Mouse (Mus musculus): ENCODE measurements around the gene Utrn. TPM values are rescaled to one million over a fixed set of nuclear protein-coding genes. Genes with fewer than 3 reads are reported as not detected.
A peak's percentile ranks its signal among the peaks of the same experiment; 100 is the strongest.

The Utrn gene
- total and polyA plus RNA-seq, 2 experiments from 2014 or later: 48.4 to 61.6 TPM

- H3K9ac ChIP-seq (replicated peaks; ENCODE audit: low read depth, low read length): no peak overlapping the region
- H3K27ac ChIP-seq (ENCODE audit: low read depth): no peak overlapping the region
- H3K4me3 ChIP-seq (ENCODE audit: low read depth, low read length): no peak overlapping the region
- no peaks in the 10 kb centered on the region for H3K27me3 ChIP-seq (ENCODE audit: control insufficient read depth, insufficient read depth, low read length)
- WGBS: 68% methylated on average over 2 of the region's 2 CpGs
- no peak for TF ChIP-seq EP300 (IDR thresholded peaks at IDR 0.05; ENCODE audit: low read depth)
- TF ChIP-seq CTCF (IDR thresholded peaks at IDR 0.05; ENCODE audit: low read depth): no peak
- DNase-seq (ENCODE audit: low spot score) (no peak), ATAC-seq (ENCODE audit: insufficient read depth, low read depth) (no peak)
- peaks cover 24% of the 10 kb centered on the region for H3K4me1 ChIP-seq (ENCODE audit: control insufficient read depth, insufficient read depth)
- no peaks in the 10 kb centered on the region for H3K36me3 ChIP-seq (replicated peaks; ENCODE audit: control insufficient read depth, insufficient read depth, low read length)
- no peak overlapping the region for H3K4me2 ChIP-seq (ENCODE audit: low read depth, low read length)
- no peaks in the 10 kb centered on the region for H3K9me3 ChIP-seq (replicated peaks; ENCODE audit: control insufficient read depth, low read length)
Observed at GRCm38 (mm10) chr10:12799416-12799815, 69.7 kb downstream of the Utrn start.

- Histone ChIP-seq H3K36me3 (replicated peaks; ENCODE audit: control insufficient read depth, insufficient read depth, low read length) (no peaks in the 10 kb centered on the region), H3K27ac (ENCODE audit: low read depth) (no peak overlapping the region), H3K9ac (replicated peaks; ENCODE audit: low read depth, low read length) (no peak overlapping the region), H3K4me2 (ENCODE audit: low read depth, low read length) (no peak overlapping the region), H3K9me3 (replicated peaks; ENCODE audit: control insufficient read depth, low read length) (no peaks in the 10 kb centered on the region), H3K4me3 (ENCODE audit: low read depth, low read length) (no peak overlapping the region), H3K4me1 (ENCODE audit: control insufficient read depth, insufficient read depth) (peaks cover 24% of the 10 kb centered on the region), H3K27me3 (ENCODE audit: control insufficient read depth, insufficient read depth, low read length) (no peaks in the 10 kb centered on the region)
- TF ChIP-seq CTCF (IDR thresholded peaks at IDR 0.05; ENCODE audit: low read depth) (no peak), EP300 (IDR thresholded peaks at IDR 0.05; ENCODE audit: low read depth) (no peak)
- WGBS: 78% methylated on average over 4 of the region's 4 CpGs
- ATAC-seq (ENCODE audit: insufficient read depth, low read depth): no peak
- no peak for DNase-seq (ENCODE audit: low spot score)
Observed at GRCm38 (mm10) chr10:12798248-12798647, 70.9 kb downstream of the Utrn start.

- no peaks in the 10 kb centered on the region for H3K9me3 ChIP-seq (replicated peaks; ENCODE audit: control insufficient read depth, low read length)
- H3K27ac ChIP-seq (ENCODE audit: low read depth): no peak overlapping the region
- peaks cover 24% of the 10 kb centered on the region for H3K4me1 ChIP-seq (ENCODE audit: control insufficient read depth, insufficient read depth)
- ATAC-seq (ENCODE audit: insufficient read depth, low read depth) (no peak), DNase-seq (ENCODE audit: low spot score) (no peak)
- no peak overlapping the region for H3K4me3 ChIP-seq (ENCODE audit: low read depth, low read length)
- 79% methylated on average over 1 of the region's 1 CpGs for WGBS
- H3K27me3 ChIP-seq (ENCODE audit: control insufficient read depth, insufficient read depth, low read length): no peaks in the 10 kb centered on the region
- H3K9ac ChIP-seq (replicated peaks; ENCODE audit: low read depth, low read length): no peak overlapping the region
- H3K36me3 ChIP-seq (replicated peaks; ENCODE audit: control insufficient read depth, insufficient read depth, low read length): no peaks in the 10 kb centered on the region
- no peak overlapping the region for H3K4me2 ChIP-seq (ENCODE audit: low read depth, low read length)
- TF ChIP-seq CTCF (IDR thresholded peaks at IDR 0.05; ENCODE audit: low read depth): no peak
- TF ChIP-seq EP300 (IDR thresholded peaks at IDR 0.05; ENCODE audit: low read depth): no peak
Observed at GRCm38 (mm10) chr10:12796510-12796840, 72.7 kb downstream of the Utrn start.

- TF ChIP-seq EP300 (IDR thresholded peaks at IDR 0.05; ENCODE audit: low read depth) (no peak), CTCF (IDR thresholded peaks at IDR 0.05; ENCODE audit: low read depth) (no peak)
- Histone ChIP-seq H3K36me3 (replicated peaks; ENCODE audit: control insufficient read depth, insufficient read depth, low read length) (no peaks in the 10 kb centered on the region), H3K9me3 (replicated peaks; ENCODE audit: control insufficient read depth, low read length) (no peaks in the 10 kb centered on the region), H3K4me1 (ENCODE audit: control insufficient read depth, insufficient read depth) (peaks cover 24% of the 10 kb centered on the region), H3K27ac (ENCODE audit: low read depth) (no peak overlapping the region), H3K4me3 (ENCODE audit: low read depth, low read length) (no peak overlapping the region), H3K9ac (replicated peaks; ENCODE audit: low read depth, low read length) (no peak overlapping the region), H3K27me3 (ENCODE audit: control insufficient read depth, insufficient read depth, low read length) (no peaks in the 10 kb centered on the region), H3K4me2 (ENCODE audit: low read depth, low read length) (no peak overlapping the region)
- DNase-seq (ENCODE audit: low spot score) (no peak), ATAC-seq (ENCODE audit: insufficient read depth, low read depth) (no peak)
- 46% methylated on average over 8 of the region's 8 CpGs for WGBS
Observed at GRCm38 (mm10) chr10:12795796-12796509, 73.2 kb downstream of the Utrn start.

GRCm38 (mm10) chr10:12792049-12792448, 77.1 kb downstream of the Utrn start:
- Histone ChIP-seq H3K9ac (replicated peaks; ENCODE audit: low read depth, low read length) (no peak overlapping the region), H3K4me3 (ENCODE audit: low read depth, low read length) (no peak overlapping the region), H3K27me3 (ENCODE audit: control insufficient read depth, insufficient read depth, low read length) (no peaks in the 10 kb centered on the region), H3K9me3 (replicated peaks; ENCODE audit: control insufficient read depth, low read length) (no peaks in the 10 kb centered on the region), H3K4me1 (ENCODE audit: control insufficient read depth, insufficient read depth) (peaks cover 24% of the 10 kb centered on the region), H3K4me2 (ENCODE audit: low read depth, low read length) (no peak overlapping the region), H3K27ac (ENCODE audit: low read depth) (peak overlapping the region; percentile 17; the same call in 1 of the 2 replicates), H3K36me3 (replicated peaks; ENCODE audit: control insufficient read depth, insufficient read depth, low read length) (no peaks in the 10 kb centered on the region)
- WGBS: 46% methylated on average over 6 of the region's 6 CpGs
- TF ChIP-seq CTCF (IDR thresholded peaks at IDR 0.05; ENCODE audit: low read depth): no peak
- no peak for TF ChIP-seq EP300 (IDR thresholded peaks at IDR 0.05; ENCODE audit: low read depth)
- DNase-seq (ENCODE audit: low spot score) (no peak), ATAC-seq (ENCODE audit: insufficient read depth, low read depth) (no peak)

- H3K4me3 ChIP-seq (ENCODE audit: low read depth, low read length): no peak overlapping the region
- H3K36me3 ChIP-seq (replicated peaks; ENCODE audit: control insufficient read depth, insufficient read depth, low read length): no peaks in the 10 kb centered on the region
- 60% methylated on average over 3 of the region's 3 CpGs for WGBS
- no peaks in the 10 kb centered on the region for H3K27me3 ChIP-seq (ENCODE audit: control insufficient read depth, insufficient read depth, low read length)
- no peak for DNase-seq (ENCODE audit: low spot score)
- ATAC-seq (ENCODE audit: insufficient read depth, low read depth): no peak
- no peak overlapping the region for H3K9ac ChIP-seq (replicated peaks; ENCODE audit: low read depth, low read length)
- H3K27ac ChIP-seq (ENCODE audit: low read depth): no peak overlapping the region; the same call in 1 of the 2 replicates
- H3K9me3 ChIP-seq (replicated peaks; ENCODE audit: control insufficient read depth, low read length): no peaks in the 10 kb centered on the region
- peak; percentile 32 for TF ChIP-seq CTCF (IDR thresholded peaks at IDR 0.05; ENCODE audit: low read depth)
- no peak for TF ChIP-seq EP300 (IDR thresholded peaks at IDR 0.05; ENCODE audit: low read depth)
- peaks cover 16% of the 10 kb centered on the region for H3K4me1 ChIP-seq (ENCODE audit: control insufficient read depth, insufficient read depth)
- no peak overlapping the region for H3K4me2 ChIP-seq (ENCODE audit: low read depth, low read length)
Observed at GRCm38 (mm10) chr10:12790881-12791280, 78.3 kb downstream of the Utrn start.
